Mouse (Mus musculus) bone marrow macrophage, adult 2 months (primary cell): ENCODE measurements around the gene Afap1l2. TPM values are rescaled to one million over a fixed set of nuclear protein-coding genes. Genes with fewer than 3 reads are reported as not detected.

Source experiments
- H3K27ac ChIP-seq: 2 replicates; pipeline ENCODE4 v1.5.1; 2012; ENCODE audit warnings: low read depth, low read length; ENCODE audit not compliant: insufficient read depth
- H3K4me1 ChIP-seq: 2 replicates; pipeline ENCODE4 v1.6.1; 2012; ENCODE audit warnings: low read length; ENCODE audit not compliant: control insufficient read depth, insufficient read depth
- H3K4me3 ChIP-seq: 2 replicates; pipeline ENCODE4 v1.5.1; 2012; ENCODE audit warnings: mild to moderate bottlenecking, low read length, moderate library complexity; ENCODE audit not compliant: insufficient read depth
- CTCF ChIP-seq: IDR thresholded peaks from 2 replicates; pipeline ENCODE4 v1.5.1; 2012; ENCODE audit warnings: low read depth, mild to moderate bottlenecking, low read length, moderate library complexity
- POLR2A ChIP-seq: IDR thresholded peaks from 2 replicates; pipeline ENCODE4 v1.6.1; 2012; ENCODE audit warnings: mild to moderate bottlenecking, low read depth, low read length, borderline replicate concordance
- polyA plus RNA-seq: library from polyadenylated mRNA; stranded (reverse); fragments of >200 nt; gene quantifications from 2 replicates; pipeline ENCODE4 v1.2.4, GENCODE M21; 2012; ENCODE audit not compliant: missing spikeins, insufficient read depth, insufficient read length

The Afap1l2 gene
- polyA plus RNA-seq, 1 experiment = not detected

GRCm38 (mm10) chr19:57007291-57007690 lies 737 bp downstream of the Afap1l2 start:
- H3K27ac ChIP-seq = no peak overlapping the region
- no peaks in the 10 kb centered on the region for H3K4me1 ChIP-seq
- no peak for TF ChIP-seq CTCF
- no peak for TF ChIP-seq POLR2A
- no peak overlapping the region for H3K4me3 ChIP-seq

GRCm38 (mm10) chr19:57006841-57007240 lies 1.2 kb downstream of the Afap1l2 start:
- H3K4me3 ChIP-seq = no peak overlapping the region

GRCm38 (mm10) chr19:57005062-57005461 lies 3.0 kb downstream of the Afap1l2 start:
- no peak overlapping the region for H3K4me3 ChIP-seq
- H3K4me1 ChIP-seq = no peaks in the 10 kb centered on the region
- H3K27ac ChIP-seq = no peak overlapping the region
- TF ChIP-seq CTCF (no peak), POLR2A (no peak)

More at GRCm38 (mm10) chr19:57006841-57007240, 1.2 kb downstream of the Afap1l2 start:
- Histone ChIP-seq H3K4me1 (no peaks in the 10 kb centered on the region), H3K27ac (no peak overlapping the region)
- no peak for TF ChIP-seq CTCF
- TF ChIP-seq POLR2A = no peak

- Histone ChIP-seq H3K4me3 (no peak overlapping the region), H3K27ac (no peak overlapping the region), H3K4me1 (no peaks in the 10 kb centered on the region)
- no peak for TF ChIP-seq POLR2A
- TF ChIP-seq CTCF = no peak
Observed at GRCm38 (mm10) chr19:57003460-57003810, 4.6 kb downstream of the Afap1l2 start.

- H3K27ac ChIP-seq = no peak overlapping the region
- H3K4me3 ChIP-seq = no peak overlapping the region
- TF ChIP-seq CTCF (no peak), POLR2A (no peak)
- no peaks in the 10 kb centered on the region for H3K4me1 ChIP-seq
Observed at GRCm38 (mm10) chr19:57002741-57003459, 5.1 kb downstream of the Afap1l2 start.

GRCm38 (mm10) chr19:57001926-57002325 lies 6.1 kb downstream of the Afap1l2 start:
- TF ChIP-seq CTCF (no peak), POLR2A (no peak)
- Histone ChIP-seq H3K4me3 (no peak overlapping the region), H3K4me1 (no peaks in the 10 kb centered on the region)

GRCm38 (mm10) chr19:57000592-57000991 lies 7.4 kb downstream of the Afap1l2 start:
- H3K4me3 ChIP-seq = no peak overlapping the region
- no peaks in the 10 kb centered on the region for H3K4me1 ChIP-seq
- no peak overlapping the region for H3K27ac ChIP-seq
- TF ChIP-seq CTCF (no peak), POLR2A (no peak)

More at GRCm38 (mm10) chr19:57001926-57002325, 6.1 kb downstream of the Afap1l2 start:
- no peak overlapping the region for H3K27ac ChIP-seq

GRCm38 (mm10) chr19:56999781-57000180 lies 8.2 kb downstream of the Afap1l2 start:
- no peaks in the 10 kb centered on the region for H3K4me1 ChIP-seq
- no peak overlapping the region for H3K4me3 ChIP-seq
- H3K27ac ChIP-seq = no peak overlapping the region
- no peak for TF ChIP-seq POLR2A
- TF ChIP-seq CTCF = no peak

GRCm38 (mm10) chr19:56998910-56999309 lies 9.1 kb downstream of the Afap1l2 start:
- Histone ChIP-seq H3K4me1 (no peaks in the 10 kb centered on the region), H3K27ac (no peak overlapping the region), H3K4me3 (no peak overlapping the region)
- TF ChIP-seq POLR2A (no peak), CTCF (no peak)

GRCm38 (mm10) chr19:56998331-56998730 lies 9.7 kb downstream of the Afap1l2 start:
- Histone ChIP-seq H3K4me1 (no peaks in the 10 kb centered on the region), H3K27ac (no peak overlapping the region), H3K4me3 (no peak overlapping the region)
- no peak for TF ChIP-seq CTCF
- no peak for TF ChIP-seq POLR2A

- no peak overlapping the region for H3K27ac ChIP-seq
- no peak for TF ChIP-seq POLR2A
- TF ChIP-seq CTCF = no peak
- no peaks in the 10 kb centered on the region for H3K4me1 ChIP-seq
- no peak overlapping the region for H3K4me3 ChIP-seq
Observed at GRCm38 (mm10) chr19:56997164-56997599, 10.8 kb downstream of the Afap1l2 start.
